Mouse (Mus musculus) testis, adult 2 months (tissue): ENCODE measurements around the gene Artn.

ENCODE experiments used
- CTCF ChIP-seq: fragments of 200-500 bp; IDR thresholded peaks from 2 replicates; pipeline ENCODE4 v1.5.1; 2012; ENCODE audit warnings: low read depth, mild to moderate bottlenecking, inconsistent platforms, low read length, moderate library complexity; ENCODE audit not compliant: control insufficient read depth, insufficient read depth, insufficient replicate concordance
- POLR2A ChIP-seq: fragments of 200-500 bp; IDR thresholded peaks from 2 replicates; pipeline ENCODE4 v1.6.1; 2012; ENCODE audit warnings: low read depth, mild to moderate bottlenecking, inconsistent platforms, low read length, moderate library complexity; ENCODE audit not compliant: control insufficient read depth

- TF ChIP-seq POLR2A (no peak), CTCF (no peak)
Observed at GRCm38 (mm10) chr4:117912131-117912561, 17.4 kb downstream of the Artn start.
